Mouse (Mus musculus): ENCODE measurements around the gene Csnk1d. TPM values are rescaled to one million over a fixed set of nuclear protein-coding genes. Genes with fewer than 3 reads are reported as not detected.

The Csnk1d gene
- total RNA-seq (2023), result 166 TPM

GRCm38 (mm10) chr11:120990951-120991526, at the start of gene Csnk1d:
Csnk1d (minus strand) TSS chr11:120991330.

GRCm38 (mm10) chr11:121039302-121039701, 48.2 kb upstream of the Csnk1d start, which contains the start of gene Cd7:
Cd7 (minus strand) TSS chr11:121039418.

GRCm38 (mm10) chr11:120948328-120948727, 42.8 kb downstream of the Csnk1d start, which contains the start of gene Slc16a3:
Slc16a3 (plus strand) TSS chr11:120948480.

GRCm38 (mm10) chr11:120932564-120933398, 58.3 kb downstream of the Csnk1d start, which contains the start of gene Ccdc57:
Ccdc57 (minus strand) TSS chr11:120932872.

Other genes starting within 250 kb of the Csnk1d start
- gene Hmga1b, start 228.5 kb downstream of the Csnk1d start, total RNA-seq (2023), result 30.9 TPM
- gene Rfng, start 207.1 kb downstream of the Csnk1d start, total RNA-seq (2023), result 12.4 TPM
- gene Gps1, start 207.1 kb downstream of the Csnk1d start, total RNA-seq (2023), result 64.3 TPM
- 61.8 TPM for gene Dus1l, start 194.9 kb downstream of the Csnk1d start, total RNA-seq (2023)
- 160 TPM for gene Fasn, start 166.8 kb downstream of the Csnk1d start, total RNA-seq (2023)
- gene Ccdc57, start 58.5 kb downstream of the Csnk1d start, total RNA-seq (2023), result 0.50 TPM
- 9.3 TPM for gene Slc16a3, start 42.9 kb downstream of the Csnk1d start, total RNA-seq (2023)
- gene Cd7, start 48.1 kb upstream of the Csnk1d start, total RNA-seq (2023), result 149 TPM
- not detected for gene Sectm1b, start 72.2 kb upstream of the Csnk1d start, total RNA-seq (2023)
- not detected for gene Sectm1a, start 89.9 kb upstream of the Csnk1d start, total RNA-seq (2023)
- not detected for gene Tex19.2, start 127.3 kb upstream of the Csnk1d start, total RNA-seq (2023)
- not detected for gene Tex19.1, start 154.8 kb upstream of the Csnk1d start, total RNA-seq (2023)
- not detected for gene Uts2r, start 168.9 kb upstream of the Csnk1d start, total RNA-seq (2023)
- 11.3 TPM for gene Hexdc, start 213.1 kb upstream of the Csnk1d start, total RNA-seq (2023)
- 3.7 TPM for gene Ogfod3, start 213.4 kb upstream of the Csnk1d start, total RNA-seq (2023)
- gene Cybc1, start 238.0 kb upstream of the Csnk1d start, total RNA-seq (2023), result 56.5 TPM
- gene Narf, start 245.9 kb upstream of the Csnk1d start, total RNA-seq (2023), result 30.7 TPM

All from CD4-positive naive resting alpha-beta T cell, adult 57 days (primary cell).